Mouse (Mus musculus) MEL (cell line): ENCODE results near the gene Vmn2r104. TPM values are rescaled to one million over a fixed set of nuclear protein-coding genes. Genes with fewer than 3 reads are reported as not detected.

Source experiments
- DNase-seq: peaks from one replicate; pipeline ENCODE4 v3.0.0; 2011; ENCODE audit warnings: low read depth, low spot score
- H3K27ac ChIP-seq: 2 replicates; pipeline ENCODE4 v1.5.1; 2012; ENCODE audit warnings: low read depth, mild to moderate bottlenecking, control low read depth, low read length, moderate library complexity; ENCODE audit not compliant: control insufficient read depth
- H3K27me3 ChIP-seq, 2 experiments: fragments of 150-350 bp in 1 of 2; sonication (generic) in 1 of 2; 2 replicates each; pipeline ENCODE4 v1.6.1; 2012; ENCODE audit warnings: low read length in 2 of 2, mild to moderate bottlenecking in 2 of 2, improper control_type of control experiment in 1 of 2, moderate library complexity in 1 of 2; ENCODE audit not compliant: insufficient read depth in 2 of 2, control insufficient read depth in 1 of 2
- H3K36me3 ChIP-seq, 2 experiments: 2 replicates each; pipeline ENCODE4 v1.6.1; 2012 to 2014; ENCODE audit warnings: low read length in 2 of 2, improper control_type of control experiment in 1 of 2, inconsistent platforms in 1 of 2, mild to moderate bottlenecking in 1 of 2; ENCODE audit not compliant: insufficient read depth in 2 of 2, control insufficient read depth in 1 of 2
- H3K4me1 ChIP-seq, 2 experiments: fragments of 150-350 bp in 1 of 2; sonication (generic) in 1 of 2; 2 replicates each; pipeline ENCODE4 v1.6.1; 2012; ENCODE audit warnings: low read length in 2 of 2, improper control_type of control experiment in 1 of 2, mild to moderate bottlenecking in 1 of 2; ENCODE audit not compliant: insufficient read depth in 2 of 2, control insufficient read depth in 1 of 2
- H3K4me3 ChIP-seq, 2 experiments: fragments of 150-350 bp in 1 of 2; sonication (generic) in 1 of 2; 2 replicates each; pipeline ENCODE4 v1.5.1; 2012; ENCODE audit warnings: low read depth in 2 of 2, low read length in 2 of 2, mild to moderate bottlenecking in 2 of 2, moderate library complexity in 2 of 2, control low read depth in 1 of 2, improper control_type of control experiment in 1 of 2; ENCODE audit not compliant: control insufficient read depth in 1 of 2, insufficient read depth in 1 of 2
- H3K79me2 ChIP-seq: 2 replicates; pipeline ENCODE4 v1.6.1; 2012; ENCODE audit warnings: mild to moderate bottlenecking, low read length, moderate library complexity; ENCODE audit not compliant: control insufficient read depth, poor library complexity, insufficient read depth
- H3K9ac ChIP-seq: 2 replicates; pipeline ENCODE4 v1.6.1; 2012; ENCODE audit warnings: low read depth, mild to moderate bottlenecking, control low read depth, low read length, moderate library complexity; ENCODE audit not compliant: control insufficient read depth, poor library complexity, severe bottlenecking
- H3K9me3 ChIP-seq: fragments of 150-350 bp; sonication (generic); replicated peaks from 2 replicates; pipeline ENCODE4 v1.6.1; 2012; ENCODE audit warnings: mild to moderate bottlenecking, low read length, improper control_type of control experiment, moderate library complexity; ENCODE audit not compliant: insufficient read depth
- BHLHE40 ChIP-seq: IDR thresholded peaks from 2 replicates; pipeline ENCODE4 v1.6.1; 2012; ENCODE audit warnings: low read depth, mild to moderate bottlenecking, inconsistent platforms, low read length, improper control_type of control experiment, borderline replicate concordance
- CHD1 ChIP-seq: IDR thresholded peaks from 2 replicates; pipeline ENCODE4 v1.6.1; 2012; ENCODE audit warnings: low read depth, mild to moderate bottlenecking, inconsistent platforms, low read length, improper control_type of control experiment
- CHD2 ChIP-seq: IDR thresholded peaks from 2 replicates; pipeline ENCODE4 v1.6.1; 2011; ENCODE audit warnings: low read length, improper control_type of control experiment
- E2F4 ChIP-seq: IDR thresholded peaks from 2 replicates; pipeline ENCODE4 v1.6.1; 2011; ENCODE audit warnings: low read depth, low read length, improper control_type of control experiment, borderline replicate concordance
- GATA1 ChIP-seq: IDR thresholded peaks from 2 replicates; pipeline ENCODE4 v1.6.1; 2011; ENCODE audit warnings: low read depth, low read length, improper control_type of control experiment
- MEF2A ChIP-seq: IDR thresholded peaks from 2 replicates; pipeline ENCODE4 v1.6.1; 2014; ENCODE audit warnings: low read depth, mild to moderate bottlenecking, inconsistent platforms, low read length, improper control_type of control experiment; ENCODE audit not compliant: poor library complexity, insufficient replicate concordance, severe bottlenecking; ENCODE audit errors: extremely low read depth
- MYC ChIP-seq: IDR thresholded peaks from 2 replicates; pipeline ENCODE4 v1.6.1; 2011; ENCODE audit warnings: low read depth, mild to moderate bottlenecking, low read length, improper control_type of control experiment, moderate library complexity
- NRF1 ChIP-seq: IDR thresholded peaks from 2 replicates; pipeline ENCODE4 v1.6.1; 2014; ENCODE audit warnings: low read depth, mild to moderate bottlenecking, inconsistent platforms, low read length, improper control_type of control experiment, moderate library complexity; ENCODE audit not compliant: poor library complexity, insufficient read depth, severe bottlenecking
- POLR2A ChIP-seq, 2 experiments: IDR thresholded peaks; 2 replicates each; pipeline ENCODE4 v1.6.1; 2011 to 2012; ENCODE audit warnings: low read length in 2 of 2, mild to moderate bottlenecking in 2 of 2, control low read depth in 1 of 2, improper control_type of control experiment in 1 of 2, low read depth in 1 of 2, moderate library complexity in 1 of 2; ENCODE audit not compliant: control insufficient read depth in 1 of 2, insufficient read depth in 1 of 2, poor library complexity in 1 of 2
- POLR2AphosphoS2 ChIP-seq: IDR thresholded peaks from 2 replicates; pipeline ENCODE4 v1.6.1; 2011; ENCODE audit warnings: low read length, improper control_type of control experiment
- POLR2AphosphoS5 ChIP-seq: IDR thresholded peaks from 2 replicates; pipeline ENCODE4 v1.6.1; 2012; ENCODE audit warnings: low read depth, borderline replicate concordance, mild to moderate bottlenecking, inconsistent platforms, low read length, moderate library complexity, mixed read lengths
- RAD21 ChIP-seq: IDR thresholded peaks from 2 replicates; pipeline ENCODE4 v1.6.1; 2011; ENCODE audit warnings: mild to moderate bottlenecking, low read depth, low read length, improper control_type of control experiment
- SMC3 ChIP-seq: IDR thresholded peaks from 2 replicates; pipeline ENCODE4 v1.6.1; 2011; ENCODE audit warnings: low read depth, low read length, improper control_type of control experiment
- TBP ChIP-seq: IDR thresholded peaks from 2 replicates; pipeline ENCODE4 v1.8.0; 2011; ENCODE audit warnings: low read depth, low read length, improper control_type of control experiment
- ZC3H11A ChIP-seq: IDR thresholded peaks from 2 replicates; pipeline ENCODE4 v1.6.1; 2012; ENCODE audit warnings: low read depth, mild to moderate bottlenecking, inconsistent platforms, low read length, improper control_type of control experiment
- ZMIZ1 ChIP-seq: IDR thresholded peaks from 2 replicates; pipeline ENCODE4 v1.6.1; 2012; ENCODE audit warnings: low read depth, mild to moderate bottlenecking, inconsistent platforms, low read length, improper control_type of control experiment, moderate library complexity
- polyA plus RNA-seq, 2 experiments: library from polyadenylated mRNA; stranded (reverse) in 1 of 2; unstranded in 1 of 2; fragments of >175 nt in 1 of 2; fragments of >200 nt in 1 of 2; gene quantifications; 2 replicates each; pipeline versions ENCODE4 v1.2.1 to v1.2.4; 2012; ENCODE audit warnings: low replicate concordance in 2 of 2, low read depth in 1 of 2; ENCODE audit not compliant: insufficient read length in 2 of 2, insufficient read depth in 1 of 2, missing spikeins in 1 of 2
- total RNA-seq: library from RNA; depleted of rRNA; stranded (reverse); fragments of 300-350 nt; gene quantifications from 2 replicates; pipeline ENCODE4 v1.2.3, GENCODE M21; 2012; rRNA removed

Gene Vmn2r104
- total and polyA plus RNA-seq, 3 experiments = not detected

DNA sequence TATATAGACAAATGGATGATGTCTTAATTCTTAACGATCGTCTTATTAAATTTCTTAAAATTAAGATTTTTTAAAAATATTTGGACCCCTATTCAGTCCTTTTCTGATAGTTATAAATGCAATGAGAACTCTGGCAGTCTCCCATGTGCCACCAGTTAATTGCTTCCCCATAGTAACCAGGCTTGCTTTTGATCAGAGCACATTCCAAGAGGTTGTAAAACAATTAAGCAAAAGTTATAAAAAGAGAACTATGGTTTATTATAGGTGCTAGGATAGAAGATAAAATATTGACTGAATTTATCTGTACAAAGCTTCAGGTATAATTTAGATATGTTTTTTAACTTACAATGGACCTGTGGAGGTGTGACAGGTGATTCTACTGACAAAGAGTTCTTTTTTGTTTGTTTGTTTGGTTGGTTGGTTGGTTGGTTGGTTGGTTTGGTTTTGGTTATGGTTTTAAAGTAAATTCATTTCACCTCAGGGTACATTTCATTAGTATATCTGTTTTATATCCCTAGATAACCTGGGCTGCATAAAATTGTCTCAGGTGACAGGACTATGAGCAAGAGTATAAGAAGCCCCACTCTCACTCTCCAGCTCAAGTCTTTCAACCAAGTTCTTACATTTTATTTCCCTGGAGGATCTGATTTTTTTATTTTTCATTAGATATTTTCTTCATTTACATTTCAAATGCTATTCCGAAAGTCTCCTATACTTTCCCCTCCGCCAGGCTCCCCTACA is 23.7 kb upstream of the Vmn2r104 start:
- TF ChIP-seq MYC (no peak), POLR2AphosphoS5 (no peak), GATA1 (no peak), CHD1 (no peak), NRF1 (no peak), MEF2A (no peak), ZMIZ1 (no peak), POLR2A (IDR thresholded peaks at IDR 0.05; ENCODE audit: control insufficient read depth in 1 of 2, insufficient read depth in 1 of 2, low read depth in 1 of 2, low read length in 2 of 2, poor library complexity in 1 of 2) (no peak), SMC3 (no peak), ZC3H11A (no peak), POLR2AphosphoS2 (no peak), RAD21 (no peak), BHLHE40 (no peak), TBP (no peak), CHD2 (no peak), E2F4 (no peak)
- TF ChIP-seq, all 39 proteins: peak for 0
- peaks cover 0 to 2% of the 10 kb centered on the region in 2 experiments; a peak in 1 of 4 replicates for H3K4me1 ChIP-seq
- H3K27ac ChIP-seq = no peak overlapping the region
- no peak overlapping the region for H3K9ac ChIP-seq
- H3K9me3 ChIP-seq = no peaks in the 10 kb centered on the region
- DNase-seq = no peak
- H3K36me3 ChIP-seq = no peaks in the 10 kb centered on the region
- H3K4me3 ChIP-seq = no peak overlapping the region
- no peaks in the 10 kb centered on the region for H3K27me3 ChIP-seq
- no peaks in the 10 kb centered on the region for H3K79me2 ChIP-seq

Other genes starting within 250 kb of the Vmn2r104 start
- gene Fpr-rs7, start 65.9 kb upstream of the Vmn2r104 start, total RNA-seq = not detected in 2 replicates
- gene Fpr-rs7, start 65.9 kb upstream of the Vmn2r104 start, polyA plus RNA-seq = not detected
- gene Fpr-rs6, start 134.8 kb upstream of the Vmn2r104 start, total RNA-seq = not detected in 2 replicates
- not detected for gene Fpr-rs6, start 134.8 kb upstream of the Vmn2r104 start, polyA plus RNA-seq
- gene Vmn2r105, start 186.7 kb upstream of the Vmn2r104 start, total RNA-seq = not detected in 2 replicates
- gene Vmn2r105, start 186.7 kb upstream of the Vmn2r104 start, polyA plus RNA-seq = not detected
- gene Vmn2r106, start 237.2 kb upstream of the Vmn2r104 start, total RNA-seq = not detected in 2 replicates
- not detected for gene Vmn2r106, start 237.2 kb upstream of the Vmn2r104 start, polyA plus RNA-seq